Mouse (Mus musculus) adrenal gland, adult (tissue): ENCODE measurements around the gene Pdpn.

Experiments
- DNase-seq, 2 experiments: peaks; one replicate each; pipeline ENCODE4 v3.0.0; 2022 to 2023; ENCODE audit warnings: low spot score in 1 of 2; ENCODE audit not compliant: inconsistent age in 2 of 2

Gene Pdpn

GRCm38 (mm10) chr4:143239615-143240201 lies 59.7 kb downstream of the Pdpn start:
- DNase-seq, result no peak

GRCm38 (mm10) chr4:143239117-143239516 lies 60.2 kb downstream of the Pdpn start:
- no peak for DNase-seq

- peak; percentile 28 to 82 for DNase-seq
Observed at GRCm38 (mm10) chr4:143238241-143239031, 60.9 kb downstream of the Pdpn start.

GRCm38 (mm10) chr4:143231790-143232422 lies 67.5 kb downstream of the Pdpn start:
- no peak for DNase-seq

GRCm38 (mm10) chr4:143231110-143231509 lies 68.3 kb downstream of the Pdpn start:
- DNase-seq, result no peak

- no peak for DNase-seq
Observed at GRCm38 (mm10) chr4:143227976-143228375, 71.4 kb downstream of the Pdpn start.

- no peak for DNase-seq
Observed at GRCm38 (mm10) chr4:143225886-143226285, 73.5 kb downstream of the Pdpn start.

GRCm38 (mm10) chr4:143219316-143219751 lies 80.0 kb downstream of the Pdpn start:
- DNase-seq, result no peak

- no peak for DNase-seq
Observed at GRCm38 (mm10) chr4:143218858-143219257, 80.5 kb downstream of the Pdpn start.
